In the genomic region with DNA sequence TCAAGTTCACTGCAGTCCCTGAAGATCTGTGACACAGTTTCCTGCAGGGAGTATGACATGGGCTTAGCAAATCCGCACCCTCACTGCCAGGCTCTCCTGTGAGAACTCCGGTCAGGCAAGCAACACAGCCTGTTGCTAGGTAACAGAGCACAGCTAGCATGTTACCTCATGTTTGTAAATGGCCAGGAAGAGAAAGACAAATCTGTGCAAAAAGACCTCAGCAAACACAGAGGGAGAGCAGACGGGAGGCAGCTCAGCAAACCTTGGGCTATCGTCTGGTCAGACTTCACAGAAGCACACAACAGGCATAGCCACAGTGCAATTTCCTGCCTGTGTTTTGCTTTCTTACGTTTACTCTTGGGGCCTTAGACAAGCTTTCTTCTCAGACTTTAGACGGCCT, we compare ENCODE assay signal across 9 mouse cellular contexts. TPM values are rescaled to one million over a fixed set of nuclear protein-coding genes. Genes with fewer than 3 reads are reported as not detected.
DNase-seq lines count a peak whose midpoint lies in the region; ATAC-seq and TF ChIP-seq lines count a peak whose summit lies in the region.
"Had no signal": no experiment of that assay in that cellular context is flagged by ENCODE, and none has a peak within 500 bp of the region (broad histone marks: within the 10 kb centered on the region; RNA-seq: fewer than 3 reads in every experiment).

No protein-coding gene starts in this region.

- intact Hi-C loops in left cerebral cortex, adult 2 months (cut with DNase I): no loop called here

- 20% methylated on average over 6 of the region's 6 CpGs for WGBS in heart, embryonic 13.5 days
- WGBS in lung, embryonic 16.5 days: 11% methylated on average over 6 of the region's 6 CpGs
- WGBS in stomach, embryonic 16.5 days: 9% methylated on average over 6 of the region's 6 CpGs

- ATAC-seq in heart, embryonic 13.5 days (ENCODE audit: extremely low read depth, insufficient number of reproducible peaks, low FRiP score, low TSS enrichment): no peak; the same call in 1 of the 2 replicates
- peak; percentile 65; the same call in 1 of the 2 replicates for ATAC-seq in lung, embryonic 16.5 days (ENCODE audit: low read depth)
- peak; percentile 90 for ATAC-seq in stomach, embryonic 16.5 days (ENCODE audit: insufficient read depth, low FRiP score)

- no peaks in the 10 kb centered on the region for H3K27me3 ChIP-seq in heart, embryonic 13.5 days (replicated peaks)
- H3K27me3 ChIP-seq in lung, embryonic 16.5 days (ENCODE audit: control insufficient read depth, insufficient read depth, low read depth, low read length): no peaks in the 10 kb centered on the region
- H3K27me3 ChIP-seq in stomach, embryonic 16.5 days (ENCODE audit: control insufficient read depth, insufficient read depth, low read length): no peaks in the 10 kb centered on the region

- no peak overlapping the region for H3K4me3 ChIP-seq in heart, embryonic 13.5 days
- no peak overlapping the region for H3K4me3 ChIP-seq in lung, embryonic 16.5 days (ENCODE audit: low read length)
- H3K4me3 ChIP-seq in stomach, embryonic 16.5 days (replicated peaks; ENCODE audit: low read length): no peak overlapping the region
- H3K4me3 ChIP-seq in left cerebral cortex, adult 2 months: no peak overlapping the region
- H3K4me3 ChIP-seq: erythroblast, embryonic 14.5 days had no signal

- H3K4me2 ChIP-seq in heart, embryonic 13.5 days: peak overlapping the region; percentile 38
- no peak overlapping the region; the same call in 1 of the 2 replicates for H3K4me2 ChIP-seq in lung, embryonic 16.5 days (ENCODE audit: low read depth, low read length)
- peak overlapping the region; percentile 36 for H3K4me2 ChIP-seq in stomach, embryonic 16.5 days (ENCODE audit: low read depth, low read length)

- H3K36me3 ChIP-seq in heart, embryonic 13.5 days: peaks cover 18% of the 10 kb centered on the region
- H3K36me3 ChIP-seq in lung, embryonic 16.5 days (ENCODE audit: control insufficient read depth, insufficient read depth, low read length): no peaks in the 10 kb centered on the region
- H3K36me3 ChIP-seq in stomach, embryonic 16.5 days (ENCODE audit: control insufficient read depth, insufficient read depth, low read length): no peaks in the 10 kb centered on the region

- peak; percentile 34 for DNase-seq in adrenal gland, postnatal 14 days
- DNase-seq in adrenal gland, adult 18-20 months (ENCODE audit: low spot score in 2 of 2): no peak
- peak; percentile 74 for DNase-seq in brain, adult 2 months (ENCODE audit: low read depth, low spot score)
- no peak for DNase-seq in left cerebral cortex, adult 2 months (ENCODE audit: extremely low spot score in 1 of 2, low spot score in 2 of 2)
- DNase-seq in kidney, adult 11 months: no peak

- H3K4me1 ChIP-seq in heart, embryonic 13.5 days: peaks cover 25% of the 10 kb centered on the region
- peaks cover 14% of the 10 kb centered on the region for H3K4me1 ChIP-seq in lung, embryonic 16.5 days (replicated peaks; ENCODE audit: control insufficient read depth, insufficient read depth, low read length)
- peaks cover 14% of the 10 kb centered on the region for H3K4me1 ChIP-seq in stomach, embryonic 16.5 days (ENCODE audit: control insufficient read depth, insufficient read depth, low read length)

- TF ChIP-seq CTCF in left cerebral cortex, adult 2 months (IDR thresholded peaks at IDR 0.05): no peak

- H3K9ac ChIP-seq in heart, embryonic 13.5 days: peak overlapping the region; percentile 34; the same call in 1 of the 2 replicates
- H3K9ac ChIP-seq in lung, embryonic 16.5 days (ENCODE audit: low read length): peak overlapping the region; percentile 21; the same call in 1 of the 2 replicates
- H3K9ac ChIP-seq in stomach, embryonic 16.5 days (ENCODE audit: low read length): no peak overlapping the region

- H3K9me3 ChIP-seq in heart, embryonic 13.5 days: no peaks in the 10 kb centered on the region
- H3K9me3 ChIP-seq in lung, embryonic 16.5 days (ENCODE audit: control insufficient read depth, low read length): no peaks in the 10 kb centered on the region
- no peaks in the 10 kb centered on the region for H3K9me3 ChIP-seq in stomach, embryonic 16.5 days (replicated peaks; ENCODE audit: control insufficient read depth, low read length)

- H3K27ac ChIP-seq in heart, embryonic 13.5 days (replicated peaks): peak overlapping the region; percentile 81
- H3K27ac ChIP-seq in lung, embryonic 16.5 days (ENCODE audit: low read length): peak overlapping the region; percentile 53
- H3K27ac ChIP-seq in stomach, embryonic 16.5 days (ENCODE audit: low read length): peak overlapping the region; percentile 80
- H3K27ac ChIP-seq in left cerebral cortex, adult 2 months: no peak overlapping the region

RNA-seq across cellular contexts. Expression of gene Map1b, which starts 40.9 kb away (rescaled TPM):
- 81.3 and 83.2 TPM in 2 replicates for total RNA-seq in adrenal gland, postnatal 14 days (2021)
- total RNA-seq in adrenal gland, adult 18-20 months (2021): 100 to 1,000 TPM in 1 of 2 experiments, 10 to 100 TPM in 1; 78.5 to 120 TPM
- polyA plus RNA-seq in heart, embryonic 13.5 days (2015; fragmentation: Nextera tagmentation; extraction: Ambion mirVana): 111 and 116 TPM in 2 replicates
- 65.0 and 67.1 TPM in 2 replicates for polyA plus RNA-seq in lung, embryonic 16.5 days (2015; fragmentation: Nextera tagmentation; extraction: Ambion mirVana)
- 126 and 134 TPM in 2 replicates for polyA plus RNA-seq in stomach, embryonic 16.5 days (2015; fragmentation: Nextera tagmentation; extraction: Ambion mirVana)
- 100 to 1,000 TPM; 630 to 695 TPM for total RNA-seq in left cerebral cortex, adult 2 months (2021)
- polyA plus RNA-seq: erythroblast, embryonic 14.5 days had no signal

Comparison
In these comparisons a context has a peak if more than half of its experiments do, and no peak if none do; other contexts are left out.
1. DNase-seq: peak in adrenal gland, postnatal 14 days (single experiment) and brain, adult 2 months (single experiment); none in adrenal gland, adult 18-20 months (0 of 2), left cerebral cortex, adult 2 months (0 of 2) and kidney, adult 11 months (single experiment).